Mouse (Mus musculus): Measurements from ENCODE around the gene Rflna. TPM values are rescaled to one million over a fixed set of nuclear protein-coding genes. Genes with fewer than 3 reads are reported as not detected.

Gene Rflna
- polyA plus RNA-seq, 1 experiment = 0.32 TPM

DNA sequence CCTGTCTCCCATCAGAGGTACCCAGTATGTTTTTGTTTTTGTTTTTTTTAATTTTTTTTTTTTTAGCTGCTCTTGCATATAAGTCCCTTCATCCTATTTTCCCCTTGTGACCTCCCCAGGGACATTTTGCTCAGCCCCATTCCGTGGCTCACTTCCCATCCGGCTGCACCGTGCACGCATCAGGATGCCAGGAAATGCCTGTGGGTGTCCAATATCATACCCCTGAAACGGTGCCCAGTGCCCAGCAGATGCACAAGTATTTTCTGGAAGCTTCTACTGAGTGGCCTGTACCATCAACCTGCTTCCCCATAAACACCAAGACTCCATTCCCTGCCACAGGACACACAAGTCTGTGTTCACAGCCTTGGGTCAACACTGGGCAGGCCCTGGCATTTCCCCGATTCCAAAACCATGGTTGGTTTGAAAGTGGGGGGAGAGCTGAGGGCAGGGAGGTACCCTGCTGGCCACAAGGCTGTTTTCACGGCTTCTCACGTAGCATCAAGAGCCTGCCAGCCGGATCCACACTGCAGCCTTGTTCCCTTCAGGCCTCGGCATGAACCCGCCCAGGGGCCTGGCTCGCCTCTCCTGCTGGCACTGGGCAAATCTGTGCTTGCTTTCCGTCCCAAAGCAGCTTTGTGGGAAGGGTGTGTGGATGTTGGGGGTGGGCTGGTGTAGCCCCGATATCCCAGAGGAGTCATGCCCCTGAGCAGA, 36.2 kb upstream of the Rflna start:
- TF ChIP-seq MYOD1 (IDR thresholded peaks at IDR 0.05; ENCODE audit: control insufficient read depth in 1 of 3, insufficient read length in 2 of 3, low read depth in 2 of 3) (peak in 1 of 3 experiments; percentile 24), USF1 (IDR thresholded peaks at IDR 0.05; ENCODE audit: low read depth) (no peak)
- H3K79me2 ChIP-seq (ENCODE audit: control insufficient read depth, insufficient read depth) = no peaks in the 10 kb centered on the region

DNA sequence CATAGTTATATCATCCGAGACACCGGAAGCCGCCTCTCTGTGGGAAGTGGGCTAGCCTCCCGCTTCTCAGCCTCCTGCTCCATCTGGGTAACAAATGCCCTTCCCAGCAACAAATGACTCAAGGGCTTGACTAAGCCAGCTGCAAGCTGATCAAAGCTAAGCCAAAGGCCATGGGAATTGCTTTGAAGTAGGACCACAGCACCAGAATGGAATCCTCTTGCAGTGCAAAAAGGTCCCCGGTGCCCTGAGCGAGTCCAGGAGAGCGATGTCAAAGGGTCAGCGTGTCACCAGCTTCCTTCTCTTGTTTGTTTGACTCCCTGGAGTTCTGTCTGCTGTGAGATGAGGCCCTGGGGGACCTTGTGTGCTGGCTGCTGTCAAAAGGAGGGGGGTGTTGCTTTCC, 33.2 kb upstream of the Rflna start:
- Histone ChIP-seq H3K27me3 (ENCODE audit: control insufficient read depth, insufficient read depth, insufficient read length) (no peaks in the 10 kb centered on the region), H3K36me3 (ENCODE audit: control insufficient read depth, insufficient read depth) (no peaks in the 10 kb centered on the region), H3ac (ENCODE audit: control insufficient read depth, insufficient read length) (no peak overlapping the region), H3K4me2 (ENCODE audit: low read depth) (no peak overlapping the region), H3K4me3 (no peak overlapping the region), H3K79me2 (ENCODE audit: control insufficient read depth, insufficient read depth) (no peaks in the 10 kb centered on the region)
- TF ChIP-seq REST (IDR thresholded peaks at IDR 0.05; ENCODE audit: insufficient read depth, insufficient read length) = no peak
- no peak for TF ChIP-seq E2F4 (IDR thresholded peaks at IDR 0.05; ENCODE audit: insufficient read depth)
- TF ChIP-seq TCF12 (IDR thresholded peaks at IDR 0.05; ENCODE audit: insufficient read depth, poor library complexity, severe bottlenecking) = no peak
- TF ChIP-seq POLR2AphosphoS2 (IDR thresholded peaks at IDR 0.05; ENCODE audit: insufficient read length, low read depth) = no peak
- TF ChIP-seq SRF (IDR thresholded peaks at IDR 0.05; ENCODE audit: control insufficient read depth, insufficient read length, low read depth) = no peak
- TF ChIP-seq MAX (IDR thresholded peaks at IDR 0.05; ENCODE audit: low read depth) = no peak
- TF ChIP-seq POLR2A (IDR thresholded peaks at IDR 0.05; ENCODE audit: insufficient read length, low read depth) = no peak
- no peak for TF ChIP-seq CEBPB (IDR thresholded peaks at IDR 0.05; ENCODE audit: insufficient read depth, poor library complexity, severe bottlenecking)

More for the DNA sequence above, 36.2 kb upstream of the Rflna start:
- no peak overlapping the region for H3ac ChIP-seq (ENCODE audit: control insufficient read depth, insufficient read length)
- no peak overlapping the region for H3K4me3 ChIP-seq
- peak overlapping the region; percentile 51 for H3K4me2 ChIP-seq (ENCODE audit: low read depth)
- H3K27me3 ChIP-seq (ENCODE audit: control insufficient read depth, insufficient read depth, insufficient read length) = no peaks in the 10 kb centered on the region
- H3K36me3 ChIP-seq (ENCODE audit: control insufficient read depth, insufficient read depth) = no peaks in the 10 kb centered on the region

DNA sequence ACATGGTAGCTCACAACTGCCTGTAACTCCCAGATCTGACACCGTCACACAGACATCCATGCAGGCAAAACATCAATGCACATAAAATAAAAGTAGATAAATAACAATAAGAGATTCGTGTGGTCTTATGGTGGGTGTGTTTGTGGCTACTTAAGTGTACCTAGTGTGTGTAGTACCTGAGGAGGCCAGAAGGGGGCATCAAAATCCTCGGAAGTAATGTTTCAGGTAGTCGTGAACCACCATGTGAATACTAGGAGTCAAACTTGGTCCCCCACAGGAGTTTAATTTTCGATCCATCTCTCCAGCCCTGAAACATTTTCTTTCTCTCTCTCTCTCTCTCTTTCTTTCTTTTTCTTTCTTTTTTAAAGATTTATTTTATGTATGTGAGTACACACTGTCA, 16.8 kb upstream of the Rflna start:
- no peaks in the 10 kb centered on the region for H3K27me3 ChIP-seq (ENCODE audit: control insufficient read depth, insufficient read depth, insufficient read length)
- H3ac ChIP-seq (ENCODE audit: control insufficient read depth, insufficient read length) = no peak overlapping the region
- TF ChIP-seq TCF12 (IDR thresholded peaks at IDR 0.05; ENCODE audit: insufficient read depth, poor library complexity, severe bottlenecking) (no peak), USF1 (IDR thresholded peaks at IDR 0.05; ENCODE audit: low read depth) (no peak), MYOG (IDR thresholded peaks at IDR 0.05; ENCODE audit: control insufficient read depth in 1 of 3, insufficient read depth in 1 of 3, insufficient read length in 2 of 3, low read depth in 2 of 3) (no peak), POLR2A (IDR thresholded peaks at IDR 0.05; ENCODE audit: insufficient read length, low read depth) (no peak), POLR2AphosphoS2 (IDR thresholded peaks at IDR 0.05; ENCODE audit: insufficient read length, low read depth) (no peak), E2F4 (IDR thresholded peaks at IDR 0.05; ENCODE audit: insufficient read depth) (no peak), TCF3 (IDR thresholded peaks at IDR 0.05; ENCODE audit: insufficient read length, low read depth) (no peak), REST (IDR thresholded peaks at IDR 0.05; ENCODE audit: insufficient read depth, insufficient read length) (no peak), MYOD1 (IDR thresholded peaks at IDR 0.05; ENCODE audit: control insufficient read depth in 1 of 3, insufficient read length in 2 of 3, low read depth in 2 of 3) (no peak), MAX (IDR thresholded peaks at IDR 0.05; ENCODE audit: low read depth) (no peak), SRF (IDR thresholded peaks at IDR 0.05; ENCODE audit: control insufficient read depth, insufficient read length, low read depth) (no peak), CEBPB (IDR thresholded peaks at IDR 0.05; ENCODE audit: insufficient read depth, poor library complexity, severe bottlenecking) (no peak)
- no peak overlapping the region for H3K4me3 ChIP-seq
- no peaks in the 10 kb centered on the region for H3K36me3 ChIP-seq (ENCODE audit: control insufficient read depth, insufficient read depth)
- no peaks in the 10 kb centered on the region for H3K79me2 ChIP-seq (ENCODE audit: control insufficient read depth, insufficient read depth)
- H3K4me2 ChIP-seq (ENCODE audit: low read depth) = no peak overlapping the region

DNA sequence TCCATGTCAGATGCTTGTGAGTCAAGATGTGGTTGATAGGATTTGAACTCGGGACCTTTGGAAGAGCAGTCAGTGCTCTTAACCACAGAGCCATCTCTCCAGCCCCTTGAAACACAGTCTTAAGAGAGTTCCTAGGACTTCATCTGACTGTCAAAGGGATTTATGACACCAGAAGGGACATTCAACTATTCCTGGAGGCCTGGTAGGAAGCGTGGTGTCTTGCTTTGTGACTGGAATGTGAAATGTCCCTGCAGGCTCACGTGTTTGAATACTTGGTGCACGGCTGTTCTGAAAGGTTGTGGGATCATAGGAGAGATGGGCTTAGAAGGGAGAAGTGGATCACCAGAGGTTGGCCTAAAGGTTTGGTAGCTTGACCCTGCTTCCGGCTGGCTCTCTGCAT, 16.4 kb upstream of the Rflna start:
- no peaks in the 10 kb centered on the region for H3K79me2 ChIP-seq (ENCODE audit: control insufficient read depth, insufficient read depth)
- H3K36me3 ChIP-seq (ENCODE audit: control insufficient read depth, insufficient read depth) = no peaks in the 10 kb centered on the region
- no peak overlapping the region for H3ac ChIP-seq (ENCODE audit: control insufficient read depth, insufficient read length)
- no peak for TF ChIP-seq MYOD1 (IDR thresholded peaks at IDR 0.05; ENCODE audit: control insufficient read depth in 1 of 3, insufficient read length in 2 of 3, low read depth in 2 of 3)
- no peak for TF ChIP-seq TCF3 (IDR thresholded peaks at IDR 0.05; ENCODE audit: insufficient read length, low read depth)
- TF ChIP-seq POLR2AphosphoS2 (IDR thresholded peaks at IDR 0.05; ENCODE audit: insufficient read length, low read depth) = no peak
- no peak for TF ChIP-seq MAX (IDR thresholded peaks at IDR 0.05; ENCODE audit: low read depth)
- TF ChIP-seq TCF12 (IDR thresholded peaks at IDR 0.05; ENCODE audit: insufficient read depth, poor library complexity, severe bottlenecking) = no peak
- no peak for TF ChIP-seq E2F4 (IDR thresholded peaks at IDR 0.05; ENCODE audit: insufficient read depth)
- no peak for TF ChIP-seq USF1 (IDR thresholded peaks at IDR 0.05; ENCODE audit: low read depth)
- TF ChIP-seq POLR2A (IDR thresholded peaks at IDR 0.05; ENCODE audit: insufficient read length, low read depth) = no peak
- H3K27me3 ChIP-seq (ENCODE audit: control insufficient read depth, insufficient read depth, insufficient read length) = no peaks in the 10 kb centered on the region
- no peak overlapping the region for H3K4me3 ChIP-seq
- no peak overlapping the region for H3K4me2 ChIP-seq (ENCODE audit: low read depth)

DNA sequence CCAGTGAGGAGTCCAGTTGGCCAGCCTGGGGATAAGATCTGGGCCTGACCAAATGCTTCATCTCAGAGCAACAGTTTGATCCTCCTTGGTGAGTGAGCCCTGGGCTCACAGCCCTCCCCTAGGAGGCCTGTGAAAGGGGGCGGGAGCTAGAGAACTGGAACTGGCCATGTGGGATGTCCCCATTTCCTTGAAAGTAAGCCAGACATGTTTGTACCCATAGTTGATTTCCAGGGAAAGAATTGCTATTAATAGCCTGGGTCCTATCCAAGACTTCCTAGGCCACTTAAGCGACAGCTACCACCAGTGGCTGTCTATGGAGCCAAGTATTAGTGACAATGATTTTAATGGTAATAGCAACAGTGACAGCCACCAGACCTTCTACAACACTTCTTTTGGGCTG, 13.3 kb upstream of the Rflna start:
- Histone ChIP-seq H3K36me3 (ENCODE audit: control insufficient read depth, insufficient read depth) (no peaks in the 10 kb centered on the region), H3ac (ENCODE audit: control insufficient read depth, insufficient read length) (no peak overlapping the region), H3K27me3 (ENCODE audit: control insufficient read depth, insufficient read depth, insufficient read length) (peaks cover 6% of the 10 kb centered on the region), H3K4me3 (no peak overlapping the region), H3K4me2 (ENCODE audit: low read depth) (no peak overlapping the region), H3K79me2 (ENCODE audit: control insufficient read depth, insufficient read depth) (no peaks in the 10 kb centered on the region)
- TF ChIP-seq E2F4 (IDR thresholded peaks at IDR 0.05; ENCODE audit: insufficient read depth) = no peak
- no peak for TF ChIP-seq MYOD1 (IDR thresholded peaks at IDR 0.05; ENCODE audit: control insufficient read depth in 1 of 3, insufficient read length in 2 of 3, low read depth in 2 of 3)
- TF ChIP-seq SRF (IDR thresholded peaks at IDR 0.05; ENCODE audit: control insufficient read depth, insufficient read length, low read depth) = no peak

Data from myocyte (in vitro differentiated cells).